8 mouse cellular contexts compared by ENCODE assay signal in the genomic region with DNA sequence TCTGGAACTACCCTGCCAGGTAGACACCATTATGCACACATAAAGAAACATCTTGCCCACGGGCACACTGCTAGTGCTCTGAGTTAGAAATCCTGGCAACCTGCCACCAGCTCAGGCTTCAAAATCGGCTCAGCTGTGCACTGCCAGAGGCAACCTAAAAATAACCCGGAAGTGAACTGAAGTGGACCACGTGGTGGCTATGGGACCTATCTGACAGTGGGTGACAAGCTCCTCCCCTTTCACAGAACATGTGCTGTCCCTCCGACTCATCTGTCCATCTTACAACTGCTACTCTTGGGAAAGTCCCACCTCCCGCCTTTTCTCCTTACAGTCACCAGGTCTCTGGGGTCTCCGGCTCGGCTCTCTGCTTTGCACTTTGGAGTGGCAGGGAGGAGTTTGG. TPM values are rescaled to one million over a fixed set of nuclear protein-coding genes. Genes with fewer than 3 reads are reported as not detected.
DNase-seq lines count a peak whose midpoint lies in the region; ATAC-seq and TF ChIP-seq lines count a peak whose summit lies in the region.

No protein-coding gene starts in this region.

- no peak overlapping the region for H3K4me2 ChIP-seq in intestine, embryonic 16.5 days (ENCODE audit: low read depth, low read length)
- H3K4me2 ChIP-seq in liver, embryonic 12.5 days: peak overlapping the region; percentile 36
- peak overlapping the region; percentile 71 for H3K4me2 ChIP-seq in myocyte (ENCODE audit: low read depth)
- no peak overlapping the region for H3K4me2 ChIP-seq in stomach, embryonic 16.5 days (ENCODE audit: low read depth, low read length)

- H3K9me3 ChIP-seq in intestine, embryonic 16.5 days (ENCODE audit: control insufficient read depth, low read length): no peaks in the 10 kb centered on the region
- H3K9me3 ChIP-seq in liver, embryonic 12.5 days (replicated peaks): no peaks in the 10 kb centered on the region
- no peaks in the 10 kb centered on the region for H3K9me3 ChIP-seq in stomach, embryonic 16.5 days (replicated peaks; ENCODE audit: control insufficient read depth, low read length)

- H3K4me1 ChIP-seq in intestine, embryonic 16.5 days (ENCODE audit: control insufficient read depth, insufficient read depth, low read length): peaks cover 45% of the 10 kb centered on the region
- H3K4me1 ChIP-seq in liver, embryonic 12.5 days: peaks cover 96% of the 10 kb centered on the region
- H3K4me1 ChIP-seq in stomach, embryonic 16.5 days (ENCODE audit: control insufficient read depth, insufficient read depth, low read length): peaks cover 25% of the 10 kb centered on the region

- H3ac ChIP-seq in myocyte (ENCODE audit: control insufficient read depth, insufficient read length): no peak overlapping the region

- no peak for TF ChIP-seq POLR2A in myocyte (IDR thresholded peaks at IDR 0.05; ENCODE audit: insufficient read length, low read depth)

- DNase-seq in urinary bladder, postnatal 14 days (ENCODE audit: low spot score): peak; percentile 69
- DNase-seq in urinary bladder, postnatal 10 days (ENCODE audit: low spot score): no peak
- DNase-seq in cerebellum, postnatal 25 days: peak; percentile 45 to 70
- DNase-seq in heart, adult 11 months: peak; percentile 97

- WGBS in intestine, embryonic 16.5 days: 38% methylated on average over 8 of the region's 8 CpGs
- 32% methylated on average over 8 of the region's 8 CpGs for WGBS in liver, embryonic 12.5 days (ENCODE audit: insufficient replicate concordance)
- 28% methylated on average over 8 of the region's 8 CpGs for WGBS in stomach, embryonic 16.5 days

- H3K36me3 ChIP-seq in intestine, embryonic 16.5 days (ENCODE audit: control insufficient read depth, insufficient read depth, low read length): no peaks in the 10 kb centered on the region
- peaks cover 5% of the 10 kb centered on the region; the same call in 1 of the 2 replicates for H3K36me3 ChIP-seq in liver, embryonic 12.5 days
- peaks cover 6% of the 10 kb centered on the region for H3K36me3 ChIP-seq in myocyte (ENCODE audit: control insufficient read depth, insufficient read depth)
- H3K36me3 ChIP-seq in stomach, embryonic 16.5 days (ENCODE audit: control insufficient read depth, insufficient read depth, low read length): no peaks in the 10 kb centered on the region

- H3K9ac ChIP-seq in intestine, embryonic 16.5 days (ENCODE audit: low read depth, low read length): no peak overlapping the region; the same call in 1 of the 2 replicates
- H3K9ac ChIP-seq in liver, embryonic 12.5 days: peak overlapping the region; percentile 48
- no peak overlapping the region for H3K9ac ChIP-seq in stomach, embryonic 16.5 days (ENCODE audit: low read length)

- H3K79me2 ChIP-seq in myocyte (ENCODE audit: control insufficient read depth, insufficient read depth): peaks cover 100% of the 10 kb centered on the region

- H3K27ac ChIP-seq in intestine, embryonic 16.5 days (ENCODE audit: low read length): no peak overlapping the region; the same call in 1 of the 2 replicates
- H3K27ac ChIP-seq in liver, embryonic 12.5 days: peak overlapping the region; percentile 37
- H3K27ac ChIP-seq in stomach, embryonic 16.5 days (ENCODE audit: low read length): no peak overlapping the region

- ATAC-seq in intestine, embryonic 16.5 days: peak; percentile 27
- ATAC-seq in liver, embryonic 12.5 days: peak; percentile 49
- peak; percentile 66 for ATAC-seq in stomach, embryonic 16.5 days (ENCODE audit: insufficient read depth, low FRiP score)

- H3K4me3 ChIP-seq in intestine, embryonic 16.5 days (ENCODE audit: low read length): no peak overlapping the region
- no peak overlapping the region for H3K4me3 ChIP-seq in liver, embryonic 12.5 days
- no peak overlapping the region for H3K4me3 ChIP-seq in myocyte
- no peak overlapping the region for H3K4me3 ChIP-seq in stomach, embryonic 16.5 days (replicated peaks; ENCODE audit: low read length)

- no peaks in the 10 kb centered on the region for H3K27me3 ChIP-seq in intestine, embryonic 16.5 days (replicated peaks; ENCODE audit: control insufficient read depth, insufficient read depth, low read length)
- no peaks in the 10 kb centered on the region for H3K27me3 ChIP-seq in liver, embryonic 12.5 days (replicated peaks)
- no peaks in the 10 kb centered on the region for H3K27me3 ChIP-seq in myocyte (ENCODE audit: control insufficient read depth, insufficient read depth, insufficient read length)
- no peaks in the 10 kb centered on the region for H3K27me3 ChIP-seq in stomach, embryonic 16.5 days (ENCODE audit: control insufficient read depth, insufficient read depth, low read length)

TF ChIP-seq in myocyte, 11 proteins besides CTCF, POLR2A, EP300 and RAD21:
- TF ChIP-seq TCF3 (IDR thresholded peaks at IDR 0.05; ENCODE audit: insufficient read length, low read depth): no peak
- no peak for TF ChIP-seq SRF (IDR thresholded peaks at IDR 0.05; ENCODE audit: control insufficient read depth, insufficient read length, low read depth)
- TF ChIP-seq E2F4 (IDR thresholded peaks at IDR 0.05; ENCODE audit: insufficient read depth): no peak
- peak in 2 of 3 experiments; percentile 23 to 61 for TF ChIP-seq MYOD1 (IDR thresholded peaks at IDR 0.05; ENCODE audit: control insufficient read depth in 1 of 3, insufficient read length in 2 of 3, low read depth in 2 of 3)
- TF ChIP-seq MYOG (IDR thresholded peaks at IDR 0.05; ENCODE audit: control insufficient read depth in 1 of 3, insufficient read depth in 1 of 3, insufficient read length in 2 of 3, low read depth in 2 of 3): peak; percentile 7 to 75 (median 43)
- no peak for TF ChIP-seq REST (IDR thresholded peaks at IDR 0.05; ENCODE audit: insufficient read depth, insufficient read length)
- TF ChIP-seq MAX (IDR thresholded peaks at IDR 0.05; ENCODE audit: low read depth): peak; percentile 70
- TF ChIP-seq TCF12 (IDR thresholded peaks at IDR 0.05; ENCODE audit: insufficient read depth, poor library complexity, severe bottlenecking): no peak
- no peak for TF ChIP-seq CEBPB (IDR thresholded peaks at IDR 0.05; ENCODE audit: insufficient read depth, poor library complexity, severe bottlenecking)
- TF ChIP-seq USF1 (IDR thresholded peaks at IDR 0.05; ENCODE audit: low read depth): peak; percentile 95
- peak; percentile 40 for TF ChIP-seq POLR2AphosphoS2 (IDR thresholded peaks at IDR 0.05; ENCODE audit: insufficient read length, low read depth)

RNA-seq across cellular contexts. Expression of gene Ugcg, which starts 10.3 kb away (rescaled TPM):
- polyA plus RNA-seq in intestine, embryonic 16.5 days (2015; fragmentation: Nextera tagmentation; extraction: Ambion mirVana): 6.9 and 7.8 TPM in 2 replicates
- polyA plus RNA-seq in liver, embryonic 12.5 days (2016; fragmentation: Nextera tagmentation; extraction: Ambion mirVana): 14.2 and 14.4 TPM in 2 replicates
- 24.0 TPM for polyA plus RNA-seq in myocyte (2012; fragmentation: generic; extraction: Trizol)
- 8.9 and 9.7 TPM in 2 replicates for polyA plus RNA-seq in stomach, embryonic 16.5 days (2015; fragmentation: Nextera tagmentation; extraction: Ambion mirVana)

Comparison
In these comparisons a context has a peak if more than half of its experiments do, and no peak if none do; other contexts are left out.
1. H3K4me2 ChIP-seq: peak in liver, embryonic 12.5 days (single experiment) and myocyte (single experiment); none in intestine, embryonic 16.5 days (single experiment) and stomach, embryonic 16.5 days (single experiment).
2. Peak in every context shown above with its lines, with median percentiles within 50 percentile points of each other: ATAC-seq.